Comparison of ENCODE assay signal across 21 mouse cellular contexts in the genomic region with DNA sequence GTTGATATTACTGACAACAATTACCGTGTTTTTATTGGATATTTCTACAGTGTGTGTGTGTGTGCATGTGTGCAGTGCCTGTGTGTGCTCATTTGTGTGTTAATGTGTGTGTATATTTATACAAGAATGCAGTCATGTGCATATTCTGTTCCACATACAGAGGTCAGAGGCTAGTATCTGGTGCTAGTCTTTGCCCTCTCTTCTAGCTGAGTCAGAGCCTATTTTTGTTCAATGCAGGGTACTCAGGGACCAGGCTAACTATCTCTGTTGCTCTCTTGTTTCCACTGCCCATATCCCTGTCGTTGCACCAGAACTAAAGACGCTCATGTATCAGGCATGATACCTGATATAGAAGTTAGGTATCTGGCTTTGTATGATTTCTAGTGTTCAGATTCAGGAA.
A peak's percentile ranks its signal among the peaks of the same experiment; 100 is the strongest.
DNase-seq lines count a peak whose midpoint lies in the region; ATAC-seq and TF ChIP-seq lines count a peak whose summit lies in the region.
"Had no signal": no experiment of that assay in that cellular context is flagged by ENCODE, and none has a peak within 500 bp of the region (broad histone marks: within the 10 kb centered on the region; RNA-seq: fewer than 3 reads in every experiment).

No protein-coding gene starts in this region.

- TF ChIP-seq CTCF in heart, adult 2 months (IDR thresholded peaks at IDR 0.05): no peak
- TF ChIP-seq CTCF in heart, postnatal 0 days (IDR thresholded peaks at IDR 0.05; ENCODE audit: low read depth): no peak

- TF ChIP-seq POLR2A in heart, adult 2 months (IDR thresholded peaks at IDR 0.05; ENCODE audit: insufficient read depth, low read depth, low read length): no peak

- H3K27ac ChIP-seq in heart, adult 2 months: peak overlapping the region; percentile 53
- H3K27ac ChIP-seq in heart, embryonic 15.5 days: peak overlapping the region; percentile 20; the same call in 1 of the 2 replicates
- no peak overlapping the region for H3K27ac ChIP-seq in heart, postnatal 0 days (ENCODE audit: low read depth)

- intact Hi-C loops in heart, adult 2 months (cut with DNase I): no loop called here
- intact Hi-C loops in heart, postnatal 25 days (cut with DNase I): no loop called here
- intact Hi-C loops in heart, postnatal 36 days (cut with DNase I): loop anchor here (5.0 kb wide), 1 partner anchor 73 kb away; no protein-coding TSS in a partner anchor

- H3K4me3 ChIP-seq in heart, adult 2 months: no peak overlapping the region
- H3K4me3 ChIP-seq in heart, embryonic 15.5 days: no peak overlapping the region
- H3K4me3 ChIP-seq in heart, postnatal 0 days (ENCODE audit: low read depth, low read length): no peak overlapping the region

- H3K9ac ChIP-seq in heart, adult 2 months (ENCODE audit: low read depth, low read length): no peak overlapping the region
- no peak overlapping the region for H3K9ac ChIP-seq in heart, embryonic 15.5 days
- H3K9ac ChIP-seq in heart, postnatal 0 days (replicated peaks; ENCODE audit: low read depth, low read length): no peak overlapping the region

- 0 out of 2 replicates have a peak, but pooled peaks have one; percentile 39 for ATAC-seq in heart, embryonic 15.5 days (replicated peaks; ENCODE audit: insufficient number of reproducible peaks, insufficient read depth, low FRiP score, low read depth)
- peak; percentile 64; the same call in 1 of the 2 replicates for ATAC-seq in heart, postnatal 0 days (ENCODE audit: insufficient read depth, low read depth)
- ATAC-seq: activated CD4-positive, CD25-positive, alpha-beta regulatory T cell, adult 4 months; CD4-positive, CD25-positive, alpha-beta regulatory T cell, adult 4 months; Patski had no signal

- H3K4me1 ChIP-seq in heart, adult 2 months (ENCODE audit: control insufficient read depth, insufficient read depth, low read length): peaks cover 2% of the 10 kb centered on the region; the same call in 1 of the 2 replicates
- H3K4me1 ChIP-seq in heart, embryonic 15.5 days (replicated peaks): no peaks in the 10 kb centered on the region; the same call in 1 of the 2 replicates
- H3K4me1 ChIP-seq in heart, postnatal 0 days (ENCODE audit: control insufficient read depth, insufficient read depth): 0 out of 2 replicates have a peak, but pooled peaks cover 3% of the 10 kb centered on the region

- H3K4me2 ChIP-seq in heart, embryonic 15.5 days: no peak overlapping the region
- H3K4me2 ChIP-seq in heart, postnatal 0 days (ENCODE audit: low read depth, low read length): no peak overlapping the region

- H3K27me3 ChIP-seq in heart, adult 2 months (ENCODE audit: control insufficient read depth, insufficient read depth, low read length): no peaks in the 10 kb centered on the region
- H3K27me3 ChIP-seq in heart, embryonic 15.5 days: no peaks in the 10 kb centered on the region
- H3K27me3 ChIP-seq in heart, postnatal 0 days (ENCODE audit: control insufficient read depth, insufficient read depth, low read length): no peaks in the 10 kb centered on the region
- H3K27me3 ChIP-seq: CH12.LX, Patski had no signal

- TF ChIP-seq EP300 in heart, adult 2 months (IDR thresholded peaks at IDR 0.05; ENCODE audit: insufficient read depth, low read depth, low read length): no peak
- no peak for TF ChIP-seq EP300 in heart, postnatal 0 days (IDR thresholded peaks at IDR 0.05; ENCODE audit: low read depth)

- H3K79me2 ChIP-seq in heart, adult 2 months (replicated peaks; ENCODE audit: control insufficient read depth, insufficient read depth, low read length): no peaks in the 10 kb centered on the region

- H3K36me3 ChIP-seq in heart, adult 2 months (ENCODE audit: control insufficient read depth, insufficient read depth, low read length): peaks cover 3% of the 10 kb centered on the region
- H3K36me3 ChIP-seq in heart, embryonic 15.5 days: no peaks in the 10 kb centered on the region
- no peaks in the 10 kb centered on the region for H3K36me3 ChIP-seq in heart, postnatal 0 days (replicated peaks; ENCODE audit: control insufficient read depth, insufficient read depth, low read length)
- H3K36me3 ChIP-seq: G1E had no signal

- no peaks in the 10 kb centered on the region for H3K9me3 ChIP-seq in heart, embryonic 15.5 days (replicated peaks)
- no peaks in the 10 kb centered on the region for H3K9me3 ChIP-seq in heart, postnatal 0 days (replicated peaks; ENCODE audit: control insufficient read depth, low read length)

- DNase-seq in heart, adult 2 months: no peak
- no peak for DNase-seq in heart, postnatal 25 days (ENCODE audit: low spot score)
- DNase-seq in heart, postnatal 36 days: no peak
- peak; percentile 51 for DNase-seq in heart, postnatal 0 days (ENCODE audit: low spot score)
- no peak for DNase-seq in heart, adult 8-10 months (ENCODE audit: low spot score)
- DNase-seq: adrenal gland, adult 2 months; adrenal gland, adult 8-10 months; adrenal gland, postnatal 10 days; adrenal gland, postnatal 14 days; adrenal gland, postnatal 25 days; adrenal gland, postnatal 36 days; B cell, adult 2 months; cerebellum, adult 11 months; cerebellum, adult 11-12 months; cerebellum, adult 18-20 months had no signal

- WGBS in heart, adult 2 months: 57% methylated on average over 3 of the region's 3 CpGs
- 57% methylated on average over 3 of the region's 3 CpGs for WGBS in heart, embryonic 15.5 days
- 52% methylated on average over 3 of the region's 3 CpGs for WGBS in heart, postnatal 0 days
